8 mouse cellular contexts compared by ENCODE assay signal in genomic region chr4:47091493-47092386, GRCm38 (mm10). TPM values are rescaled to one million over a fixed set of nuclear protein-coding genes. Genes with fewer than 3 reads are reported as not detected.
DNase-seq lines count a peak whose midpoint lies in the region; ATAC-seq and TF ChIP-seq lines count a peak whose summit lies in the region.

TSS of gene Galnt12 (plus strand) at chr4:47091909.

- 0 out of 2 replicates have a peak, but pooled peaks have one; percentile 56 for ATAC-seq in embryonic facial prominence, embryonic 12.5 days (ENCODE audit: insufficient number of reproducible peaks, insufficient read depth, low FRiP score, low TSS enrichment)
- ATAC-seq in hindbrain, embryonic 13.5 days (ENCODE audit: low FRiP score), result peak; percentile 88
- ATAC-seq in limb, embryonic 15.5 days (ENCODE audit: insufficient number of reproducible peaks, low FRiP score, low TSS enrichment, low read depth), result no peak
- ATAC-seq in neural tube, embryonic 11.5 days (ENCODE audit: insufficient read depth, low FRiP score, low TSS enrichment), result peak; percentile 48

- peak within 1 kb of the TSS; percentile 60 for H3K4me3 ChIP-seq in ES-Bruce4 (ENCODE audit: low read depth, low read length)
- peak within 1 kb of the TSS; percentile 69 for H3K4me3 ChIP-seq in embryonic facial prominence, embryonic 12.5 days
- H3K4me3 ChIP-seq in hindbrain, embryonic 13.5 days, result peak within 1 kb of the TSS; percentile 70
- peak within 1 kb of the TSS; percentile 62 for H3K4me3 ChIP-seq in limb, embryonic 15.5 days
- H3K4me3 ChIP-seq in neural tube, embryonic 11.5 days (ENCODE audit: low read depth, low read length), result peak within 1 kb of the TSS; percentile 67

- TF ChIP-seq CTCF in ES-Bruce4 (IDR thresholded peaks at IDR 0.05; ENCODE audit: low read depth, low read length), result no peak

- WGBS in embryonic facial prominence, embryonic 12.5 days, result under 1% methylated on average over 74 of the region's 74 CpGs
- 1% methylated on average over 55 of the region's 74 CpGs for WGBS in hindbrain, embryonic 13.5 days
- WGBS in limb, embryonic 15.5 days, result under 1% methylated on average over 60 of the region's 74 CpGs
- 2% methylated on average over 58 of the region's 74 CpGs for WGBS in neural tube, embryonic 11.5 days

- peak within 1 kb of the TSS; percentile 61 for H3K9ac ChIP-seq in ES-Bruce4 (ENCODE audit: low read depth, poor library complexity, severe bottlenecking)
- peak within 1 kb of the TSS; percentile 57 for H3K9ac ChIP-seq in embryonic facial prominence, embryonic 12.5 days
- peak within 1 kb of the TSS; percentile 80 for H3K9ac ChIP-seq in hindbrain, embryonic 13.5 days
- H3K9ac ChIP-seq in limb, embryonic 15.5 days, result peak within 1 kb of the TSS; percentile 33
- H3K9ac ChIP-seq in neural tube, embryonic 11.5 days (ENCODE audit: low read length), result peak within 1 kb of the TSS; percentile 62

- peak; percentile 34 to 45 for DNase-seq in cerebellum, postnatal 10 days
- no peak for DNase-seq in cerebellum, adult 11-12 months
- DNase-seq in neural tube, embryonic 11.5 days (ENCODE audit: low spot score), result peak; percentile 61
- peak; percentile 75 for DNase-seq in thymus, postnatal 0 days (ENCODE audit: low spot score)

- H3K4me2 ChIP-seq in embryonic facial prominence, embryonic 12.5 days (replicated peaks), result peak within 1 kb of the TSS; percentile 100
- H3K4me2 ChIP-seq in hindbrain, embryonic 13.5 days, result peak within 1 kb of the TSS; percentile 99
- peak within 1 kb of the TSS; percentile 100 for H3K4me2 ChIP-seq in limb, embryonic 15.5 days
- H3K4me2 ChIP-seq in neural tube, embryonic 11.5 days (ENCODE audit: low read depth), result peak within 1 kb of the TSS; percentile 100

- TF ChIP-seq EP300 in ES-Bruce4 (IDR thresholded peaks at IDR 0.05; ENCODE audit: insufficient read depth, low read depth, low read length), result no peak

- H3K9me3 ChIP-seq in ES-Bruce4 (replicated peaks; ENCODE audit: control insufficient read depth, insufficient read depth, low read length, poor library complexity, severe bottlenecking), result no peaks in the 10 kb centered on the region
- no peaks in the 10 kb centered on the region for H3K9me3 ChIP-seq in embryonic facial prominence, embryonic 12.5 days
- H3K9me3 ChIP-seq in hindbrain, embryonic 13.5 days, result no peaks in the 10 kb centered on the region
- H3K9me3 ChIP-seq in limb, embryonic 15.5 days, result no peaks in the 10 kb centered on the region
- H3K9me3 ChIP-seq in neural tube, embryonic 11.5 days (ENCODE audit: control insufficient read depth, low read length), result no peaks in the 10 kb centered on the region

- peaks cover 2% of the 10 kb centered on the region for H3K4me1 ChIP-seq in ES-Bruce4 (ENCODE audit: control insufficient read depth, insufficient read depth, low read length)
- H3K4me1 ChIP-seq in embryonic facial prominence, embryonic 12.5 days, result peaks cover 18% of the 10 kb centered on the region; the same call in 1 of the 2 replicates
- H3K4me1 ChIP-seq in hindbrain, embryonic 13.5 days (replicated peaks), result peaks cover 26% of the 10 kb centered on the region
- peaks cover 23% of the 10 kb centered on the region for H3K4me1 ChIP-seq in limb, embryonic 15.5 days
- H3K4me1 ChIP-seq in neural tube, embryonic 11.5 days (ENCODE audit: control insufficient read depth, insufficient read depth, low read length), result peaks cover 7% of the 10 kb centered on the region; the same call in 1 of the 2 replicates

- no peaks in the 10 kb centered on the region for H3K36me3 ChIP-seq in ES-Bruce4 (ENCODE audit: control insufficient read depth, insufficient read depth, low read length, poor library complexity, severe bottlenecking)
- no peaks in the 10 kb centered on the region for H3K36me3 ChIP-seq in embryonic facial prominence, embryonic 12.5 days
- H3K36me3 ChIP-seq in hindbrain, embryonic 13.5 days, result no peaks in the 10 kb centered on the region
- no peaks in the 10 kb centered on the region for H3K36me3 ChIP-seq in limb, embryonic 15.5 days
- H3K36me3 ChIP-seq in neural tube, embryonic 11.5 days (ENCODE audit: control insufficient read depth, insufficient read depth, low read length), result no peaks in the 10 kb centered on the region

- H3K27ac ChIP-seq in ES-Bruce4 (ENCODE audit: insufficient read depth, low read length), result no peak within 1 kb of the TSS
- H3K27ac ChIP-seq in embryonic facial prominence, embryonic 12.5 days, result no peak within 1 kb of the TSS
- no peak within 1 kb of the TSS for H3K27ac ChIP-seq in hindbrain, embryonic 13.5 days
- H3K27ac ChIP-seq in limb, embryonic 15.5 days, result no peak within 1 kb of the TSS
- H3K27ac ChIP-seq in neural tube, embryonic 11.5 days (ENCODE audit: low read depth, low read length), result no peak within 1 kb of the TSS

- peaks cover 4% of the 10 kb centered on the region; the same call in 1 of the 2 replicates for H3K27me3 ChIP-seq in ES-Bruce4 (ENCODE audit: control insufficient read depth, insufficient read depth, low read length, poor library complexity, severe bottlenecking)
- peaks cover 49% of the 10 kb centered on the region for H3K27me3 ChIP-seq in embryonic facial prominence, embryonic 12.5 days
- H3K27me3 ChIP-seq in hindbrain, embryonic 13.5 days, result peaks cover 53% of the 10 kb centered on the region
- H3K27me3 ChIP-seq in limb, embryonic 15.5 days, result peaks cover 29% of the 10 kb centered on the region
- H3K27me3 ChIP-seq in neural tube, embryonic 11.5 days (ENCODE audit: control insufficient read depth, insufficient read depth, low read length), result peaks cover 16% of the 10 kb centered on the region

- TF ChIP-seq POLR2A in ES-Bruce4 (IDR thresholded peaks at IDR 0.05; ENCODE audit: insufficient read depth, low read length), result no peak

RNA-seq across cellular contexts. Expression of gene Galnt12, which starts in this region (rescaled TPM):
- polyA plus RNA-seq in ES-Bruce4 (2011; ENCODE audit: insufficient read depth, insufficient read length, low read depth, missing spikeins), result 4.5 and 4.9 TPM in 2 replicates
- 3.6 and 4.9 TPM in 2 replicates for polyA plus RNA-seq in embryonic facial prominence, embryonic 12.5 days (2016; fragmentation: Nextera tagmentation; extraction: Ambion mirVana)
- polyA plus RNA-seq in hindbrain, embryonic 13.5 days (2015; fragmentation: Nextera tagmentation; extraction: Ambion mirVana), result 1.1 and 1.5 TPM in 2 replicates
- 3.7 and 4.8 TPM in 2 replicates for polyA plus RNA-seq in limb, embryonic 15.5 days (2015; fragmentation: Nextera tagmentation; extraction: Ambion mirVana)
- 3.0 and 3.7 TPM in 2 replicates for polyA plus RNA-seq in neural tube, embryonic 11.5 days (2014; fragmentation: Nextera tagmentation; extraction: Ambion mirVana)
- 35.3 and 37.1 TPM in 2 replicates for polyA plus RNA-seq in thymus, postnatal 0 days (2015; fragmentation: Nextera tagmentation; extraction: Ambion mirVana)
